Mouse (Mus musculus) heart, postnatal 0 days (tissue): Measurements from ENCODE around the gene Ncapg2.

ENCODE experiments used
- CTCF ChIP-seq: IDR thresholded peaks from 2 replicates; pipeline ENCODE4 v1.5.1; 2016; ENCODE audit warnings: antibody characterized with exemption, control low read depth, low read depth
- EP300 ChIP-seq: IDR thresholded peaks from 2 replicates; pipeline ENCODE4 v1.6.1; 2016; ENCODE audit warnings: antibody characterized with exemption, low read depth

GRCm38 (mm10) chr12:116468348-116468747 is 63.1 kb downstream of the Ncapg2 start:
- TF ChIP-seq CTCF (no peak), EP300 (no peak)
